Comparison of ENCODE assay signal across 8 mouse cellular contexts in the genomic region with DNA sequence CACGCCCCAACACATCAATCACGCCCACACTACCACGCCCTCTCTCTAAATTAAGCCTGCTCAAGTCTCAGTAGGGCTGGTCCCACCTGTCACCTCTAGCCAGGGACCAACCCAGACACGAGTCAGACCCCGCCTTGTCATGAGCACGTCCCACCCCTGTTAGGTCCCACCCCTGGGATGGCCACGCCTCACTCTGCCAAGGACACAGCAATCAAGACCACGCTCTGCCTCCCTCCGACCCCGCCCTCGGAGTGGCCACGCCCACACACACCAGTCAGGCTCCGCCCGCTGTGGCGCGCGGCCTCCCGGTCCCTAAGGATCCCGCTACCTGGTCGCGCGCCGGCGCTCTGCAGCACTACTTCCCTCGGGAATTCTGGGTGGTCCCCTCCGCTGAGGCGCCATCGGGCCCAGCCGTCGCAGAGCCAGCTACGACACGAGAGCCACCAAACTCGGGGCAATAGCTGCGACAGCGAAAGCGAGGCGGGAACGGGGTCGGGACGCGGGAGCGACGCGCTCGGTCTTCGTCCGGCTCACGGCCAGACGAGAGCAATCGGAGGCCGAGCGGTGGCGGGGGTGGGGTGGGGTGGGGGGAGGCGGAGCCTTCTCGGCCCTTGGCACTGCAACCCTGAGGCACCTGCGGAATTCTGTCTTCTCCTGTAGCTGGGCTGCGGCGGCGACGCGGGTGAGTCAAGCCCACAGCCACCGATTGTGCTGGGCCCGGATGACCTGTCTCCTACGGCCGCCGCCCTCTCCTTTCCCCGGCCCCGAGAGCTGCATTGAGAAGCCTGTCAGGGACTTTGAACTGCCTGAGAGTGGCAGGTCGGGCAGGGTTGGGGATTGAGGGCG. TPM values are rescaled to one million over a fixed set of nuclear protein-coding genes. Genes with fewer than 3 reads are reported as not detected.
DNase-seq lines count a peak whose midpoint lies in the region; ATAC-seq and TF ChIP-seq lines count a peak whose summit lies in the region.

TSS of gene Hexdc (plus strand) at position 273 of the 846 bp plus-strand sequence.
TSS of gene Ogfod3 (minus strand) at position 551 of the 846 bp plus-strand sequence.

- H3K27me3 ChIP-seq in MEL (ENCODE audit: control insufficient read depth in 1 of 2, insufficient read depth in 2 of 2, low read length in 2 of 2) = no peaks in the 10 kb centered on the region
- no peaks in the 10 kb centered on the region for H3K27me3 ChIP-seq in cerebellum, adult 2 months (ENCODE audit: control insufficient read depth, insufficient read depth, low read length)
- H3K27me3 ChIP-seq in forebrain, postnatal 0 days (ENCODE audit: insufficient read depth, low read length) = no peaks in the 10 kb centered on the region
- no peaks in the 10 kb centered on the region for H3K27me3 ChIP-seq in lung, embryonic 15.5 days

- H3K4me2 ChIP-seq in forebrain, postnatal 0 days (ENCODE audit: low read depth) = peak within 1 kb of the TSS; percentile 71
- H3K4me2 ChIP-seq in lung, embryonic 15.5 days = peak within 1 kb of the TSS; percentile 81

- peak within 1 kb of the TSS; percentile 35 for H3K27ac ChIP-seq in MEL (ENCODE audit: control insufficient read depth, low read depth, low read length)
- peak within 1 kb of the TSS; percentile 22; the same call in 1 of the 2 replicates for H3K27ac ChIP-seq in cerebellum, adult 2 months (ENCODE audit: insufficient read depth, low read length)
- peak within 1 kb of the TSS; percentile 81 for H3K27ac ChIP-seq in forebrain, postnatal 0 days (ENCODE audit: low read depth, low read length)
- H3K27ac ChIP-seq in lung, embryonic 15.5 days = peak within 1 kb of the TSS; percentile 82

- peak within 1 kb of the TSS; percentile 73 for H3K9ac ChIP-seq in MEL (ENCODE audit: control insufficient read depth, low read depth, low read length, poor library complexity, severe bottlenecking)
- peak within 1 kb of the TSS; percentile 78 for H3K9ac ChIP-seq in forebrain, postnatal 0 days
- H3K9ac ChIP-seq in lung, embryonic 15.5 days = peak within 1 kb of the TSS; percentile 72

- peak; percentile 64 to 87; a peak in 3 of 4 replicates for TF ChIP-seq POLR2A in MEL (IDR thresholded peaks at IDR 0.05; ENCODE audit: control insufficient read depth in 1 of 2, insufficient read depth in 1 of 2, low read depth in 1 of 2, low read length in 2 of 2, poor library complexity in 1 of 2)
- TF ChIP-seq POLR2A in cerebellum, adult 2 months (IDR thresholded peaks at IDR 0.05; ENCODE audit: borderline replicate concordance, insufficient read depth, low read length) = peak; percentile 86

- H3K9me3 ChIP-seq in MEL (replicated peaks; ENCODE audit: insufficient read depth, low read length) = no peaks in the 10 kb centered on the region
- H3K9me3 ChIP-seq in forebrain, postnatal 0 days (ENCODE audit: low read length) = no peaks in the 10 kb centered on the region
- H3K9me3 ChIP-seq in lung, embryonic 15.5 days = no peaks in the 10 kb centered on the region

- peak within 1 kb of the TSS; percentile 65 to 81 for H3K4me3 ChIP-seq in MEL (ENCODE audit: control insufficient read depth in 1 of 2, insufficient read depth in 1 of 2, low read depth in 2 of 2, low read length in 2 of 2)
- H3K4me3 ChIP-seq in cerebellum, adult 2 months (replicated peaks; ENCODE audit: insufficient read depth, low read depth, low read length) = peak within 1 kb of the TSS; percentile 70
- H3K4me3 ChIP-seq in forebrain, postnatal 0 days (ENCODE audit: low read depth, low read length) = peak within 1 kb of the TSS; percentile 61
- H3K4me3 ChIP-seq in lung, embryonic 15.5 days = peak within 1 kb of the TSS; percentile 85

- H3K36me3 ChIP-seq in MEL (ENCODE audit: control insufficient read depth in 1 of 2, insufficient read depth in 2 of 2, low read length in 2 of 2) = peaks cover 0 to 2% of the 10 kb centered on the region in 2 experiments; a peak in 1 of 4 replicates
- peaks cover 6% of the 10 kb centered on the region; the same call in 1 of the 2 replicates for H3K36me3 ChIP-seq in forebrain, postnatal 0 days (ENCODE audit: insufficient read depth)
- H3K36me3 ChIP-seq in lung, embryonic 15.5 days = peaks cover 15% of the 10 kb centered on the region; the same call in 1 of the 2 replicates

- TF ChIP-seq EP300 in MEL (IDR thresholded peaks at IDR 0.05; ENCODE audit: low read depth in 1 of 2, low read length in 2 of 2) = no peak

- WGBS in cerebellum, adult 2 months = under 1% methylated on average over 70 of the region's 70 CpGs
- WGBS in forebrain, postnatal 0 days = under 1% methylated on average over 69 of the region's 70 CpGs
- WGBS in lung, embryonic 15.5 days = under 1% methylated on average over 70 of the region's 70 CpGs

- TF ChIP-seq RAD21 in MEL (IDR thresholded peaks at IDR 0.05; ENCODE audit: low read depth, low read length) = no peak

- TF ChIP-seq CTCF in MEL (IDR thresholded peaks at IDR 0.05 in 2 of 3, conservative IDR thresholded peaks at IDR 0.05 in 1 of 3; ENCODE audit: control insufficient read depth in 1 of 3, insufficient read depth in 1 of 3, low read depth in 2 of 3, low read length in 3 of 3, poor library complexity in 1 of 3, severe bottlenecking in 1 of 3) = peak in 1 of 3 experiments; percentile 8; a peak in 1 of 6 replicates
- TF ChIP-seq CTCF in cerebellum, adult 2 months (IDR thresholded peaks at IDR 0.05; ENCODE audit: borderline replicate concordance, insufficient read depth, low read depth, low read length) = no peak
- TF ChIP-seq CTCF in forebrain, postnatal 0 days (IDR thresholded peaks at IDR 0.05; ENCODE audit: low read depth) = no peak

- ATAC-seq in forebrain, postnatal 0 days = peak; percentile 95
- ATAC-seq in lung, embryonic 15.5 days (ENCODE audit: borderline replicate concordance, extremely low read depth, low FRiP score, low TSS enrichment) = peak; percentile 97

- no peaks in the 10 kb centered on the region; the same call in 1 of the 2 replicates for H3K79me2 ChIP-seq in MEL (ENCODE audit: control insufficient read depth, insufficient read depth, low read length, poor library complexity)

- H3K4me1 ChIP-seq in MEL (ENCODE audit: control insufficient read depth in 1 of 2, insufficient read depth in 2 of 2, low read length in 2 of 2) = peaks cover 0 to 4% of the 10 kb centered on the region in 2 experiments; a peak in 1 of 4 replicates
- H3K4me1 ChIP-seq in cerebellum, adult 2 months (ENCODE audit: control insufficient read depth, insufficient read depth, low read length) = peaks cover 3% of the 10 kb centered on the region
- no peaks in the 10 kb centered on the region for H3K4me1 ChIP-seq in forebrain, postnatal 0 days (ENCODE audit: insufficient read depth)
- peaks cover 30% of the 10 kb centered on the region for H3K4me1 ChIP-seq in lung, embryonic 15.5 days

- DNase-seq in MEL (ENCODE audit: low read depth, low spot score) = peak; percentile 100
- DNase-seq in cerebellum, adult 2 months = peak; percentile 95 to 96
- DNase-seq in forebrain, postnatal 0 days = peak; percentile 97
- DNase-seq in heart, postnatal 4 days = peak; percentile 97
- peak; percentile 88 to 92 for DNase-seq in layer of hippocampus, adult 8-10 months (ENCODE audit: low spot score in 2 of 2)
- peak; percentile 89 for DNase-seq in ovary, adult 18-20 months (ENCODE audit: low spot score)
- peak; percentile 96 for DNase-seq in thymus, postnatal 0 days (ENCODE audit: low spot score)

TF ChIP-seq in MEL, 35 proteins besides CTCF, POLR2A, EP300 and RAD21 (continues in another document):
- peak; percentile 83 for TF ChIP-seq HCFC1 (IDR thresholded peaks at IDR 0.05; ENCODE audit: low read depth, low read length)
- TF ChIP-seq TBP (IDR thresholded peaks at IDR 0.05; ENCODE audit: low read depth, low read length) = no peak
- TF ChIP-seq ZNF384 (IDR thresholded peaks at IDR 0.05; ENCODE audit: low read depth, low read length) = no peak
- TF ChIP-seq ZMIZ1 (IDR thresholded peaks at IDR 0.05; ENCODE audit: low read depth, low read length) = peak; percentile 58; the same call in 1 of the 2 replicates
- peak; percentile 68; the same call in 1 of the 2 replicates for TF ChIP-seq E2F4 (IDR thresholded peaks at IDR 0.05; ENCODE audit: borderline replicate concordance, low read depth, low read length)
- peak; percentile 27; the same call in 1 of the 2 replicates for TF ChIP-seq ELF1 (IDR thresholded peaks at IDR 0.05; ENCODE audit: low read depth, low read length)
- TF ChIP-seq SMC3 (IDR thresholded peaks at IDR 0.05; ENCODE audit: low read depth, low read length) = no peak
- peak; percentile 99 for TF ChIP-seq MAZ (IDR thresholded peaks at IDR 0.05; ENCODE audit: low read depth, low read length)
- TF ChIP-seq MAX (IDR thresholded peaks at IDR 0.05; ENCODE audit: low read length) = peak; percentile 53
- TF ChIP-seq POLR2AphosphoS2 (IDR thresholded peaks at IDR 0.05; ENCODE audit: low read length) = peak; percentile 90
- TF ChIP-seq SIN3A (IDR thresholded peaks at IDR 0.05; ENCODE audit: low read length) = peak; percentile 76
- TF ChIP-seq UBTF (IDR thresholded peaks at IDR 0.05; ENCODE audit: borderline replicate concordance, insufficient read depth, low read depth, low read length) = no peak

RNA-seq across cellular contexts. Expression of gene Hexdc, which starts in this region (rescaled TPM):
- total RNA-seq in MEL (2012; rRNA removed) = 6.4 and 7.1 TPM in 2 replicates
- polyA plus RNA-seq in MEL (2012; ENCODE audit: insufficient read depth in 1 of 2, insufficient read length in 2 of 2, low read depth in 1 of 2, low replicate concordance in 2 of 2, missing spikeins in 1 of 2) = 1 to 10 TPM in 1 of 2 experiments, not detected in 1; 9.0 TPM
- polyA plus RNA-seq in cerebellum, adult 2 months (2012; rRNA removed) = 54.1 and 61.0 TPM in 2 replicates
- 64.9 and 77.0 TPM in 2 replicates for total RNA-seq in forebrain, postnatal 0 days (2014; rRNA removed)
- polyA plus RNA-seq in forebrain, postnatal 0 days (2015; fragmentation: Nextera tagmentation; extraction: Ambion mirVana) = 19.8 and 24.1 TPM in 2 replicates
- 10 to 100 TPM; 17.0 to 17.8 TPM for total RNA-seq in heart, postnatal 4 days (2021)
- total RNA-seq in layer of hippocampus, adult 8-10 months (2022) = 10 to 100 TPM; 21.6 to 27.6 (median 26.1) TPM
- polyA plus RNA-seq in lung, embryonic 15.5 days (2015; fragmentation: Nextera tagmentation; extraction: Ambion mirVana) = 5.9 and 8.8 TPM in 2 replicates
- 3.0 and 3.3 TPM in 2 replicates for polyA plus RNA-seq in thymus, postnatal 0 days (2015; fragmentation: Nextera tagmentation; extraction: Ambion mirVana)

RNA-seq across cellular contexts. Expression of gene Ogfod3, which starts in this region (rescaled TPM):
- total RNA-seq in MEL (2012; rRNA removed) = 10.1 and 12.7 TPM in 2 replicates
- polyA plus RNA-seq in MEL (2012; ENCODE audit: insufficient read depth in 1 of 2, insufficient read length in 2 of 2, low read depth in 1 of 2, low replicate concordance in 2 of 2, missing spikeins in 1 of 2) = 10 to 100 TPM in 1 of 2 experiments, not detected in 1; 12.3 TPM
- 11.4 and 12.0 TPM in 2 replicates for polyA plus RNA-seq in cerebellum, adult 2 months (2012; rRNA removed)
- 7.1 and 9.0 TPM in 2 replicates for total RNA-seq in forebrain, postnatal 0 days (2014; rRNA removed)
- 16.8 and 21.4 TPM in 2 replicates for polyA plus RNA-seq in forebrain, postnatal 0 days (2015; fragmentation: Nextera tagmentation; extraction: Ambion mirVana)
- total RNA-seq in heart, postnatal 4 days (2021) = 10 to 100 TPM; 18.7 to 22.2 TPM
- total RNA-seq in layer of hippocampus, adult 8-10 months (2022) = 10 to 100 TPM in 1 of 4 experiments, 1 to 10 TPM in 3; 4.4 to 12.7 (median 7.1) TPM
- 25.7 and 27.9 TPM in 2 replicates for polyA plus RNA-seq in lung, embryonic 15.5 days (2015; fragmentation: Nextera tagmentation; extraction: Ambion mirVana)
- polyA plus RNA-seq in thymus, postnatal 0 days (2015; fragmentation: Nextera tagmentation; extraction: Ambion mirVana) = 15.7 TPM in 2 replicates

Comparison
In these comparisons a context has a peak if more than half of its experiments do, and no peak if none do; other contexts are left out.
1. Peak in every context shown above with its lines: DNase-seq, ATAC-seq, H3K4me3 ChIP-seq and H3K27ac ChIP-seq.
2. H3K27ac ChIP-seq: peak in every context shown above with its lines; median percentile 82 in lung, embryonic 15.5 days; 81 in forebrain, postnatal 0 days; 35 in MEL; 22 in cerebellum, adult 2 months.